Mouse (Mus musculus): Measurements from ENCODE around the gene Sec22a. TPM values are rescaled to one million over a fixed set of nuclear protein-coding genes. Genes with fewer than 3 reads are reported as not detected.

Sec22a gene
- polyA plus RNA-seq, 1 experiment from 2014 or later: 51.4 TPM

DNA sequence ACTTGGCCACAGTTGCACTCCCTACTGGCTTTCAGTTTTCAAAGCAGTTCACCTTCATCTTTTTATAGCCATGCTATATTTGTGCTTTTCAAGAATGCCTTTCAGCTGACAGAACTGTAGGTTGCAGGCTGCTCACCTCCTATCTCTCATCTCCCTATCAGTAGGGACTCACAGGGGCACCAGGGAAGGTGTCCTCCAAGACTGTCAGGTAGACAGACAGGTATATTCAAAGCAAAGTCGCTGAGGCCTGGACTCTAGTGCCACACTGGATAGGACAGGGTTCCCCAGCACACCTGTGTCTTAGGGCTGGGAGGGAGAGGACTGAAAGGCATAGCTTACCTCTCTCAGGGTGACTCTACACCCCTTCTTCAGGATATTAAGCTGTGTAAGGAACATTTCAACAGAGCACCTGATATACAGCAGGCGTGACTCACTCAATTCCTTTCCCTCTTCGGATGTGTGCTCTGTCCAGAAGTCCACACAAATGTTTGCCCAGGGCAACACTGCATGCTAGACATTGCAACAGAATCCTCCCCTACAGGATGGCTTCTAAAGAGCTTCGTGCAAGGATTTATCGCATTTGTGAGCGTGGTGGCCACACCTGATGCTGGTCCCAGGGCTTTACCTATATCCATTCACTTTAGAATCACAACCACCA lies 55.1 kb downstream of the Sec22a start:
- no peak overlapping the region for H3K27ac ChIP-seq
- H3K9me3 ChIP-seq: no peaks in the 10 kb centered on the region
- no peaks in the 10 kb centered on the region for H3K4me1 ChIP-seq
- H3K27me3 ChIP-seq: no peaks in the 10 kb centered on the region
- peaks cover 14% of the 10 kb centered on the region for H3K36me3 ChIP-seq
- WGBS: 86% methylated on average over 6 of the region's 6 CpGs
- no peak overlapping the region for H3K9ac ChIP-seq
- no peak overlapping the region for H3K4me3 ChIP-seq
- no peak for ATAC-seq (ENCODE audit: insufficient number of reproducible peaks, low FRiP score, low TSS enrichment, low read depth)
- no peak overlapping the region for H3K4me2 ChIP-seq

DNA sequence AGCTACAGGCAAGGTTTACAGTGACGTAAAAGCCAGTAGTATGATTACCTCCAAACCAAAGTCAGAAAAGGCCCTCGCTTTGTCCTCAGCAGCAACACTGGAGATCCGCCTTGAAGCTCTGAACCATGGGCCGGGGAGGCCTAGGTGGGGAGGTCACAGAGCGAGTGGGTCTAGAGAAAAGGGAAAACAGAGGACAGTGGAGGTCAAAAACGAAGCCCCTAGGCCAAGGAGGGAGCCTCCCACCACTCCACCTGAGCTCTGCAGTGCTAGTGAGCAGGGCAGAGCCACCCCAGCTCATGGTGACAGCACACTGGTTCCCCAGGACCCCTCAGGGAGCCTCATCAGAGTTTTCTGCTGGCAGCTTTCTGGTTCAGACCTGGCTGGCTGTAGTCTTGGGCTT lies 55.7 kb downstream of the Sec22a start:
- Histone ChIP-seq H3K27me3 (no peaks in the 10 kb centered on the region), H3K9me3 (no peaks in the 10 kb centered on the region), H3K36me3 (peaks cover 13% of the 10 kb centered on the region), H3K4me3 (no peak overlapping the region), H3K4me1 (no peaks in the 10 kb centered on the region), H3K4me2 (no peak overlapping the region), H3K9ac (no peak overlapping the region), H3K27ac (no peak overlapping the region)
- ATAC-seq (ENCODE audit: insufficient number of reproducible peaks, low FRiP score, low TSS enrichment, low read depth): no peak
- 84% methylated on average over 6 of the region's 6 CpGs for WGBS

DNA sequence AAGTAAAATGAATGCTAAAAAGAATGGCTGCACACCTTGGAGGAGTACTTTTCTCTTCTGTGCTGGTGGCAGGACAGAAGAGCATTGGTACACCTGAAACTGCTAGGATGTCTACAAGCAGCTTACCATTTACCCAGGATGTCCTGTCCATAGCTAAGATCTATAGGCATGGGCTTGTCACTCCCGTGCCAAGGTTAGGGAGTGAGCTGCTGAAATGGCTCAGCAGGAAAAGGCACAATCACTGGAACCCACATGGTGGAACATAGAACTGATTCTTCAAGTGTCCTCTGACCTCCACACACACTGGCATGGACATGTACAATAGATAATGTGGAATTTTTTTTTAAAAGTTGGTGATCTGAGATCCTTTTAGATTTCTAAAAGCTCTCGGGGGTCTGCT lies 56.4 kb downstream of the Sec22a start:
- peaks cover 13% of the 10 kb centered on the region for H3K36me3 ChIP-seq
- H3K27ac ChIP-seq: no peak overlapping the region
- H3K27me3 ChIP-seq: no peaks in the 10 kb centered on the region
- WGBS: 83% methylated on average over 2 of the region's 2 CpGs
- H3K9me3 ChIP-seq: no peaks in the 10 kb centered on the region
- no peak overlapping the region for H3K9ac ChIP-seq
- no peak overlapping the region for H3K4me2 ChIP-seq
- no peaks in the 10 kb centered on the region for H3K4me1 ChIP-seq
- no peak for ATAC-seq (ENCODE audit: insufficient number of reproducible peaks, low FRiP score, low TSS enrichment, low read depth)
- no peak overlapping the region for H3K4me3 ChIP-seq

- H3K9ac ChIP-seq: no peak overlapping the region
- no peak overlapping the region for H3K4me2 ChIP-seq
- H3K9me3 ChIP-seq: no peaks in the 10 kb centered on the region
- ATAC-seq (ENCODE audit: insufficient number of reproducible peaks, low FRiP score, low TSS enrichment, low read depth): no peak
- no peak overlapping the region for H3K27ac ChIP-seq
- H3K36me3 ChIP-seq: peaks cover 13% of the 10 kb centered on the region
- no peak overlapping the region for H3K4me3 ChIP-seq
- 87% methylated on average over 2 of the region's 2 CpGs for WGBS
- no peaks in the 10 kb centered on the region for H3K4me1 ChIP-seq
- H3K27me3 ChIP-seq: no peaks in the 10 kb centered on the region
These were observed 57.1 kb downstream of the Sec22a start for GRCm38 (mm10) chr16:35306631-35307030.

DNA sequence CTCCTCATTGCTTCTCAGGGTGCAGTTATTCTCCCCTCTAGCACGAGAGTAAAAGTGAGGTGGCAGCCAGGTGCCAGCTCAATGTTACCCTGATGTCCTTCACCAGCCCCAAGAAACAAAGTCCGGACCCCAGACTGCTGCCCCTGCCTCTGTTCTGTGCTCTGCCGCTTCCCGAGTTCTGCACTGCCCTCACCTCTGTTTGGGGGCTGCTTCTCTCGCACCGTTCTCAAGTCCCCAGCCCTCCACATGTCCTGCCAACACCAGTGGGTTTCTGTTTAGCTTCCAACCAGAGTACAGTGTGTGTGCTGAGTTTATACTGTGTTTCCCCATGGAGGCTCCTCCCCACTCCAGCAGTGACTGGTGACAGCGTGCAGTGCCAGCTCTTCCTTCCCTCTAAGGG lies 58.5 kb downstream of the Sec22a start:
- no peak overlapping the region for H3K9ac ChIP-seq
- no peaks in the 10 kb centered on the region for H3K27me3 ChIP-seq
- no peaks in the 10 kb centered on the region for H3K4me1 ChIP-seq
- no peak overlapping the region for H3K4me2 ChIP-seq
- no peaks in the 10 kb centered on the region for H3K9me3 ChIP-seq
- H3K4me3 ChIP-seq: no peak overlapping the region
- no peak for ATAC-seq (ENCODE audit: insufficient number of reproducible peaks, low FRiP score, low TSS enrichment, low read depth)
- 85% methylated on average over 7 of the region's 7 CpGs for WGBS
- no peak overlapping the region for H3K27ac ChIP-seq
- H3K36me3 ChIP-seq: peaks cover 13% of the 10 kb centered on the region

- Histone ChIP-seq H3K27me3 (no peaks in the 10 kb centered on the region), H3K9ac (no peak overlapping the region), H3K4me2 (no peak overlapping the region), H3K27ac (no peak overlapping the region), H3K4me1 (no peaks in the 10 kb centered on the region), H3K36me3 (peaks cover 19% of the 10 kb centered on the region), H3K4me3 (no peak overlapping the region), H3K9me3 (no peaks in the 10 kb centered on the region)
- 85% methylated on average over 5 of the region's 5 CpGs for WGBS
- ATAC-seq (ENCODE audit: insufficient number of reproducible peaks, low FRiP score, low TSS enrichment, low read depth): no peak
These were observed 59.3 kb downstream of the Sec22a start for GRCm38 (mm10) chr16:35304416-35304815.

DNA sequence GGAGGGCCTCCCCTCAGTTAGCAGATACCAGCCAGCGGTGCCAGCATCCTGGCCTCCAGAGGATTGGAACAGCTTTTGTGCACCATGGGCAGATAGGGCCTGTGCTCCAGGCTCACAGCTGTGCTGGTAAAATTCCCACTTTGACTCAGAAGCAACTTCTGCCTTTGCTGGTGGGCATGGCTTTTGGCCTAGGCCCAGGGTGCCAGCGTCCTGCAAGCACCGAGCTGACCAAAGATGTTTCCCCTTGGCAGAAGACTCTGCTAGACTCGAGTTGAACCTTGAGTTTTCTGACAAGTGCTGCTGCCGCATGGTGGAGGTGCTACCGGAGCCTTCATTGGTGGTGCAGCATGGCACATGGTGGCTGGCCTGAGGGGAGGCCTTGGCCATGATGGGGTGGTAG lies 60.0 kb downstream of the Sec22a start:
- Histone ChIP-seq H3K9me3 (no peaks in the 10 kb centered on the region), H3K4me3 (no peak overlapping the region), H3K27ac (no peak overlapping the region), H3K4me1 (no peaks in the 10 kb centered on the region), H3K36me3 (peaks cover 25% of the 10 kb centered on the region), H3K4me2 (no peak overlapping the region), H3K9ac (no peak overlapping the region), H3K27me3 (no peaks in the 10 kb centered on the region)
- 88% methylated on average over 6 of the region's 6 CpGs for WGBS
- ATAC-seq (ENCODE audit: insufficient number of reproducible peaks, low FRiP score, low TSS enrichment, low read depth): no peak

- H3K9me3 ChIP-seq: no peaks in the 10 kb centered on the region
- no peak overlapping the region for H3K9ac ChIP-seq
- H3K4me2 ChIP-seq: no peak overlapping the region
- 0 out of 2 replicates have a peak, but pooled peaks cover 2% of the 10 kb centered on the region for H3K4me1 ChIP-seq
- 42% methylated on average over 7 of the region's 7 CpGs for WGBS
- H3K27me3 ChIP-seq: no peaks in the 10 kb centered on the region
- no peak overlapping the region for H3K4me3 ChIP-seq
- ATAC-seq (ENCODE audit: insufficient number of reproducible peaks, low FRiP score, low TSS enrichment, low read depth): no peak
- no peak overlapping the region for H3K27ac ChIP-seq
- peaks cover 25% of the 10 kb centered on the region for H3K36me3 ChIP-seq
These were observed 61.1 kb downstream of the Sec22a start for GRCm38 (mm10) chr16:35302441-35303280.

DNA sequence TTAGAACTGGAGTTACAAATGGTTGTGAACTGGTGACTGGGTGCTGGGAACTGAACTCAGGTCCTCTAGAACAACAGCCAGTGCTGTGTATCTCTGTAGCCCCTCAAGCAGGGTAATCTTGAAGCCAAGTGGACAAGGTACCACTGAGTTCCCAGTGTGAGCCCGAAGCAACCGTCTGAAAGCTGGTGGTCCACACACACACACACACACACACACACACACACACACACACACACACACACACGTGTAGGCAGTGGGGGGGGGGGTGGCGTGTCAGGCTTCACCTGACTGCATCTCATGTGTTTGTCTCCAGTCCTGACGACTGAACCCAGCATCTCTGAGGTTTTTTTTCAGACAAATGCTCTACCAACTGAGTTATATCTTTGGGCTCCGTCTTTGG lies 63.6 kb downstream of the Sec22a start:
- no peak overlapping the region for H3K27ac ChIP-seq
- 0 out of 2 replicates have a peak, but pooled peaks cover 2% of the 10 kb centered on the region for H3K4me1 ChIP-seq
- no peak for ATAC-seq (ENCODE audit: insufficient number of reproducible peaks, low FRiP score, low TSS enrichment, low read depth)
- no peaks in the 10 kb centered on the region for H3K9me3 ChIP-seq
- H3K9ac ChIP-seq: no peak overlapping the region
- no peak overlapping the region for H3K4me3 ChIP-seq
- no peaks in the 10 kb centered on the region for H3K27me3 ChIP-seq
- WGBS: 85% methylated on average over 6 of the region's 6 CpGs
- peaks cover 25% of the 10 kb centered on the region for H3K36me3 ChIP-seq
- H3K4me2 ChIP-seq: no peak overlapping the region

DNA sequence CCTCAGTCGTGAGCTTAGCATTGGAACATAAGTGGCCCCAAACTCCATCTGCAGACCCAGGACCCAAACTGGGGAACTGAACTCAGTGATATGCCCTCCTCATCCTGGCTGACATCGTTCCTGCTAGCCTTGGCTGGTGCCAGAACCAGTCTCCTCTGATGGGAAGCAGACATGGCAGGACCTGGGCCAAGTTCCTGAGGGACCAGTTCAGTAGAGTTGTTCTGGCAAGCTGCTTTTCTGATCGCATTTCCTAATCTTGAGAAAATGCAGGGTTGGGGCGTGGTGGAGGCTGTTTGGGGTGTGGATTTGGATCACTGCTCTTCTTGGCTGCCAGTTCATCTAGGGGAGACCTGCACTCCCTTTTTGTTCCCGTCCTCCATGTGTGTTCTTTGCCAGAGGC lies 65.9 kb downstream of the Sec22a start:
- 58% methylated on average over 5 of the region's 5 CpGs for WGBS
- Histone ChIP-seq H3K27ac (no peak overlapping the region), H3K9ac (no peak overlapping the region), H3K4me3 (no peak overlapping the region), H3K4me2 (no peak overlapping the region), H3K27me3 (no peaks in the 10 kb centered on the region), H3K9me3 (no peaks in the 10 kb centered on the region), H3K36me3 (peaks cover 14% of the 10 kb centered on the region; the same call in 1 of the 2 replicates), H3K4me1 (0 out of 2 replicates have a peak, but pooled peaks cover 2% of the 10 kb centered on the region)
- no peak for ATAC-seq (ENCODE audit: insufficient number of reproducible peaks, low FRiP score, low TSS enrichment, low read depth)

- Histone ChIP-seq H3K4me2 (no peak overlapping the region), H3K4me1 (no peaks in the 10 kb centered on the region), H3K9ac (no peak overlapping the region), H3K4me3 (no peak overlapping the region), H3K36me3 (peaks cover 3% of the 10 kb centered on the region; the same call in 1 of the 2 replicates), H3K27ac (no peak overlapping the region), H3K27me3 (no peaks in the 10 kb centered on the region), H3K9me3 (no peaks in the 10 kb centered on the region)
- WGBS: 83% methylated on average over 5 of the region's 5 CpGs
- no peak for ATAC-seq (ENCODE audit: insufficient number of reproducible peaks, low FRiP score, low TSS enrichment, low read depth)
These were observed 76.5 kb downstream of the Sec22a start for GRCm38 (mm10) chr16:35287244-35287643.

- 76% methylated on average over 9 of the region's 9 CpGs for WGBS
- no peaks in the 10 kb centered on the region for H3K27me3 ChIP-seq
- no peak for ATAC-seq (ENCODE audit: insufficient number of reproducible peaks, low FRiP score, low TSS enrichment, low read depth)
- H3K36me3 ChIP-seq: peaks cover 3% of the 10 kb centered on the region; the same call in 1 of the 2 replicates
- H3K27ac ChIP-seq: no peak overlapping the region
- no peak overlapping the region for H3K9ac ChIP-seq
- H3K4me3 ChIP-seq: no peak overlapping the region
- no peaks in the 10 kb centered on the region for H3K4me1 ChIP-seq
- H3K4me2 ChIP-seq: no peak overlapping the region
- no peaks in the 10 kb centered on the region for H3K9me3 ChIP-seq
These were observed 77.9 kb downstream of the Sec22a start for GRCm38 (mm10) chr16:35285821-35286220.

Data from limb, embryonic 15.5 days (tissue).